Mouse (Mus musculus) subcutaneous adipose tissue, adult 2 months (tissue): Measurements from ENCODE around the gene Mettl22. TPM values are rescaled to one million over a fixed set of nuclear protein-coding genes. Genes with fewer than 3 reads are reported as not detected.

ENCODE experiments used
- polyA plus RNA-seq: library from polyadenylated mRNA; depleted of rRNA; stranded (reverse); fragments of >200 nt; gene quantifications from 2 replicates; pipeline ENCODE4 v1.2.3, GENCODE M21; 2012; ENCODE audit warnings: low replicate concordance; rRNA removed

The Mettl22 gene
- 35.0 and 40.9 TPM in 2 replicates for polyA plus RNA-seq

GRCm38 (mm10) chr16:8470603-8471481, at the start of gene Mettl22:
Mettl22 (plus strand) TSS chr16:8470788.

GRCm38 (mm10) chr16:8424971-8425330, 45.6 kb upstream of the Mettl22 start, which contains the start of gene Tmem114:
Tmem114 (minus strand) TSS chr16:8425136.

GRCm38 (mm10) chr16:8513236-8513906, 42.8 kb downstream of the Mettl22 start, which contains the start of gene Abat:
Abat (plus strand) TSS chr16:8513429.

Other genes with a start within 250 kb of the Mettl22 start
- 0.14 TPM in 1 of 2 replicates, not detected in the other for gene Tmem114, start 45.7 kb upstream of the Mettl22 start, polyA plus RNA-seq
- gene Abat, start 42.6 kb downstream of the Mettl22 start, polyA plus RNA-seq = 21.2 and 29.2 TPM in 2 replicates
- gene Pmm2, start 166.9 kb downstream of the Mettl22 start, polyA plus RNA-seq = 71.3 and 72.4 TPM in 2 replicates
- gene Tmem186, start 166.9 kb downstream of the Mettl22 start, polyA plus RNA-seq = 16.4 and 16.7 TPM in 2 replicates
- 115 and 186 TPM in 2 replicates for gene Carhsp1, start 201.4 kb downstream of the Mettl22 start, polyA plus RNA-seq
- gene Gm5767, start 210.0 kb downstream of the Mettl22 start, polyA plus RNA-seq = 0.56 TPM in 1 of 2 replicates, not detected in the other